ENCODE assay signal across 9 mouse cellular contexts in the genomic region with DNA sequence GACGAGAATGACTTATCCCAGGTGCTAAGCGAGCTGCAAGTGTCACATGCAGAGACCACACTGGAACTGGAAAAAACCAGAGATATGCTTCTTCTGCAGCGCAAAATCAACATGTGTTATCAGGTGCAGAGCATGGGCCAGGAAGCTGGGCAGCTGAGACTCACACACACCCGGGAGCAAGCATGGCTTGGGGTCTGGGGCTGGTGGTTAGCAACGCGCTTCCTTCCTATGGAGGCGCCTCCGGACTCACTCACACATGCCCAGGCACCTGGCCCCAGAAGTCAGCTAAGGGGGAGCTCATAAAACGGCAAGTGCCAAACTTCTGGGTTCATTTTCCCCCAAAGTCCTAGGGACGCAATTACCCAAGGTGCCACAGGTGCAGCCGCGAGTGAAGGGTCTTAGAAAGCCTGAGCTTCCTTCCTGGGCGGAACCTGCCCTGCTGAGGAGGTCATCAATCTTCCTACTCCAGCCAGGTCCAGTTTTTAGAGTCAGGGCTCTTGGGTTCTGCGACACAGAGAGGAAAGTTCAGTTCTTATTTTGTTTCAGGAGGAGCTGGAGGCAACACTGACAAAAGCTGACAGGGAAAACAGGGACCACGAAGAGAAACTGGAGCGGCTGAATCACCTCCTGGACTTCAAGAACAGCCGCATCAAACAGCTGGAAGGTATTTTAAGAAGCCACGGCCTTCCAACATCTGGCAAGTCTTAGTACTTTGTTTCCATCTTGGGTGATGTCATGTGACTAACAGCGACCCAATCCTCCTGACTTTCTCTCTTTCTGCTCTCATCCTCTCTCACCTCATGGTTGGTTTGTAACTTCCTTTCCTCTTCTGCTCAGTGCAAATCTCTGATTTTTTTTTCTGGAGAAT. TPM values are rescaled to one million over a fixed set of nuclear protein-coding genes. Genes with fewer than 3 reads are reported as not detected.
DNase-seq lines count a peak whose midpoint lies in the region; ATAC-seq and TF ChIP-seq lines count a peak whose summit lies in the region.
"Had no signal": no experiment of that assay in that cellular context is flagged by ENCODE, and none has a peak within 500 bp of the region (broad histone marks: within the 10 kb centered on the region; RNA-seq: fewer than 3 reads in every experiment).

No protein-coding gene starts in this region.

- H3K36me3 ChIP-seq in heart, postnatal 0 days (replicated peaks; ENCODE audit: control insufficient read depth, insufficient read depth, low read length) = no peaks in the 10 kb centered on the region
- H3K36me3 ChIP-seq in ES-E14 (ENCODE audit: control insufficient read depth, insufficient read depth, low read length, poor library complexity, severe bottlenecking) = no peaks in the 10 kb centered on the region
- no peaks in the 10 kb centered on the region for H3K36me3 ChIP-seq in limb, embryonic 12.5 days
- H3K36me3 ChIP-seq in splenic B cell, adult 2 months (ENCODE audit: control insufficient read depth, insufficient read depth, low read length, poor library complexity, severe bottlenecking) = no peaks in the 10 kb centered on the region
- H3K36me3 ChIP-seq in hindbrain, embryonic 13.5 days = no peaks in the 10 kb centered on the region

- TF ChIP-seq EP300 in heart, postnatal 0 days (IDR thresholded peaks at IDR 0.05; ENCODE audit: low read depth) = no peak

- no peak for TF ChIP-seq CTCF in heart, postnatal 0 days (IDR thresholded peaks at IDR 0.05; ENCODE audit: low read depth)

- ATAC-seq in heart, postnatal 0 days (ENCODE audit: insufficient read depth, low read depth) = no peak; the same call in 1 of the 2 replicates
- peak; percentile 60; the same call in 1 of the 2 replicates for ATAC-seq in limb, embryonic 12.5 days (ENCODE audit: insufficient number of reproducible peaks, insufficient read depth, low FRiP score, low TSS enrichment, low read depth)
- ATAC-seq in hindbrain, embryonic 13.5 days (ENCODE audit: low FRiP score) = no peak

- no peaks in the 10 kb centered on the region for H3K9me3 ChIP-seq in heart, postnatal 0 days (replicated peaks; ENCODE audit: control insufficient read depth, low read length)
- no peaks in the 10 kb centered on the region for H3K9me3 ChIP-seq in ES-E14 (ENCODE audit: control insufficient read depth, insufficient read depth, low read depth, low read length)
- H3K9me3 ChIP-seq in limb, embryonic 12.5 days = no peaks in the 10 kb centered on the region
- no peaks in the 10 kb centered on the region for H3K9me3 ChIP-seq in hindbrain, embryonic 13.5 days

- intact Hi-C loops in heart, postnatal 25 days (cut with DNase I) = no loop called here

- WGBS in heart, postnatal 0 days = 32% methylated on average over 19 of the region's 19 CpGs
- 31% methylated on average over 19 of the region's 19 CpGs for WGBS in limb, embryonic 12.5 days
- WGBS in hindbrain, embryonic 13.5 days = 70% methylated on average over 19 of the region's 19 CpGs

- H3K9ac ChIP-seq in heart, postnatal 0 days (replicated peaks; ENCODE audit: low read depth, low read length) = peak overlapping the region; percentile 24; the same call in 1 of the 2 replicates
- peak overlapping the region; percentile 16; the same call in 1 of the 2 replicates for H3K9ac ChIP-seq in ES-E14 (ENCODE audit: insufficient read depth, low read depth, low read length, poor library complexity, severe bottlenecking)
- H3K9ac ChIP-seq in limb, embryonic 12.5 days (replicated peaks) = no peak overlapping the region
- no peak overlapping the region for H3K9ac ChIP-seq in hindbrain, embryonic 13.5 days

- in situ Hi-C loops in ES-E14 (cut with MboI; ENCODE audit: low sequenced_read_pairs in 2 of 2, unreplicated experiment in 2 of 2) = no loop called here

- no peak overlapping the region for H3K27ac ChIP-seq in heart, postnatal 0 days (ENCODE audit: low read depth)
- H3K27ac ChIP-seq in ES-E14 (ENCODE audit: insufficient read depth, low read depth, low read length, poor library complexity, severe bottlenecking) = no peak overlapping the region
- peak overlapping the region; percentile 68; the same call in 1 of the 2 replicates for H3K27ac ChIP-seq in limb, embryonic 12.5 days
- H3K27ac ChIP-seq in hindbrain, embryonic 13.5 days = no peak overlapping the region

- H3K27me3 ChIP-seq in heart, postnatal 0 days (ENCODE audit: control insufficient read depth, insufficient read depth, low read length) = no peaks in the 10 kb centered on the region
- no peaks in the 10 kb centered on the region for H3K27me3 ChIP-seq in limb, embryonic 12.5 days
- no peaks in the 10 kb centered on the region for H3K27me3 ChIP-seq in splenic B cell, adult 2 months (ENCODE audit: control insufficient read depth, insufficient read depth, low read length, poor library complexity, severe bottlenecking)
- no peaks in the 10 kb centered on the region for H3K27me3 ChIP-seq in hindbrain, embryonic 13.5 days

- DNase-seq in heart, postnatal 0 days (ENCODE audit: low spot score) = peak; percentile 36
- DNase-seq in heart, postnatal 25 days (ENCODE audit: low spot score) = no peak
- no peak for DNase-seq in ES-E14 (ENCODE audit: low read depth, low spot score)
- peak; percentile 67 for DNase-seq in splenic B cell, adult 2 months (ENCODE audit: low read depth, low spot score)
- no peak for DNase-seq in c-Kit-positive CD71-positive TER-119-positive erythroid progenitor cells, embryonic 14.5 days (ENCODE audit: low spot score)
- no peak for DNase-seq in right cerebral cortex, postnatal 14 days
- DNase-seq: gastrocnemius, postnatal 25 days had no signal

- H3K4me1 ChIP-seq in heart, postnatal 0 days (ENCODE audit: control insufficient read depth, insufficient read depth) = peaks cover 6% of the 10 kb centered on the region; the same call in 1 of the 2 replicates
- H3K4me1 ChIP-seq in ES-E14 (ENCODE audit: control insufficient read depth in 2 of 2, insufficient read depth in 2 of 2, low read length in 2 of 2, poor library complexity in 1 of 2) = peaks cover 3 to 5% of the 10 kb centered on the region in 2 experiments; a peak in 2 of 4 replicates
- peaks cover 15% of the 10 kb centered on the region for H3K4me1 ChIP-seq in limb, embryonic 12.5 days (replicated peaks)
- no peaks in the 10 kb centered on the region for H3K4me1 ChIP-seq in hindbrain, embryonic 13.5 days (replicated peaks)

- peak overlapping the region; percentile 30 for H3K4me3 ChIP-seq in heart, postnatal 0 days (ENCODE audit: low read depth, low read length)
- H3K4me3 ChIP-seq in ES-E14 (ENCODE audit: insufficient read depth in 1 of 2, low read depth in 1 of 2, low read length in 2 of 2, poor library complexity in 1 of 2, severe bottlenecking in 1 of 2) = peak overlapping the region in 1 of 2 experiments; percentile 10; a peak in 1 of 4 replicates
- H3K4me3 ChIP-seq in limb, embryonic 12.5 days (replicated peaks) = 0 out of 2 replicates have a peak overlapping the region, but pooled peaks have one; percentile 0
- no peak overlapping the region for H3K4me3 ChIP-seq in hindbrain, embryonic 13.5 days

- peak overlapping the region; percentile 65 for H3K4me2 ChIP-seq in heart, postnatal 0 days (ENCODE audit: low read depth, low read length)
- H3K4me2 ChIP-seq in limb, embryonic 12.5 days = peak overlapping the region; percentile 47
- no peak overlapping the region for H3K4me2 ChIP-seq in hindbrain, embryonic 13.5 days

TF ChIP-seq in ES-E14, 5 proteins besides CTCF, POLR2A, EP300 and RAD21:
- TF ChIP-seq MAFK (IDR thresholded peaks at IDR 0.05; ENCODE audit: insufficient read depth, low read depth, low read length) (no peak), HCFC1 (IDR thresholded peaks at IDR 0.05; ENCODE audit: borderline replicate concordance, insufficient read depth, low read length) (no peak), ZC3H11A (IDR thresholded peaks at IDR 0.05; ENCODE audit: borderline replicate concordance, low read depth, low read length) (no peak), ZNF384 (IDR thresholded peaks at IDR 0.05; ENCODE audit: low read depth, low read length) (no peak), CHD2 (IDR thresholded peaks at IDR 0.05; ENCODE audit: low read depth, low read length) (no peak)

RNA-seq across cellular contexts. Expression of a gene that starts 30.3 kb away (rescaled TPM):
- total RNA-seq in heart, postnatal 0 days (2014; rRNA removed; ENCODE audit: low replicate concordance) = 0.08 and 0.35 TPM in 2 replicates
- 21.8 and 23.5 TPM in 2 replicates for polyA plus RNA-seq in heart, postnatal 0 days (2015; fragmentation: Nextera tagmentation; extraction: Ambion mirVana)
- total RNA-seq in heart, postnatal 25 days (2021) = not detected
- 3.3 and 6.4 TPM in 2 replicates for total RNA-seq in ES-E14 (2012; rRNA removed)
- 72.7 and 84.1 TPM in 2 replicates for polyA plus RNA-seq in limb, embryonic 12.5 days (2016; fragmentation: Nextera tagmentation; extraction: Ambion mirVana)
- polyA plus RNA-seq in hindbrain, embryonic 13.5 days (2015; fragmentation: Nextera tagmentation; extraction: Ambion mirVana) = 51.5 and 54.6 TPM in 2 replicates
- total RNA-seq: gastrocnemius, postnatal 25 days had no signal

RNA-seq across cellular contexts. Expression of a gene that starts 37.0 kb away (rescaled TPM):
- total RNA-seq in heart, postnatal 0 days (2014; rRNA removed; ENCODE audit: low replicate concordance) = 42.4 and 101 TPM in 2 replicates
- polyA plus RNA-seq in heart, postnatal 0 days (2015; fragmentation: Nextera tagmentation; extraction: Ambion mirVana) = 170 and 177 TPM in 2 replicates
- 100 to 1,000 TPM; 132 to 147 TPM for total RNA-seq in heart, postnatal 25 days (2021)
- total RNA-seq in ES-E14 (2012; rRNA removed) = 242 and 267 TPM in 2 replicates
- 852 and 869 TPM in 2 replicates for polyA plus RNA-seq in limb, embryonic 12.5 days (2016; fragmentation: Nextera tagmentation; extraction: Ambion mirVana)
- 623 and 652 TPM in 2 replicates for polyA plus RNA-seq in hindbrain, embryonic 13.5 days (2015; fragmentation: Nextera tagmentation; extraction: Ambion mirVana)

RNA-seq across cellular contexts. Expression of a gene that starts 56.4 kb away (rescaled TPM):
- 10.2 and 12.6 TPM in 2 replicates for total RNA-seq in heart, postnatal 0 days (2014; rRNA removed; ENCODE audit: low replicate concordance)
- 12.9 and 14.4 TPM in 2 replicates for polyA plus RNA-seq in heart, postnatal 0 days (2015; fragmentation: Nextera tagmentation; extraction: Ambion mirVana)
- 10 to 100 TPM; 22.1 to 23.3 TPM for total RNA-seq in heart, postnatal 25 days (2021)
- total RNA-seq in ES-E14 (2012; rRNA removed) = 54.7 and 80.3 TPM in 2 replicates
- 83.2 and 84.7 TPM in 2 replicates for polyA plus RNA-seq in limb, embryonic 12.5 days (2016; fragmentation: Nextera tagmentation; extraction: Ambion mirVana)
- 55.0 and 57.1 TPM in 2 replicates for polyA plus RNA-seq in hindbrain, embryonic 13.5 days (2015; fragmentation: Nextera tagmentation; extraction: Ambion mirVana)

Comparison
In these comparisons a context has a peak if more than half of its experiments do, and no peak if none do; other contexts are left out.
1. DNase-seq: peak in heart, postnatal 0 days (single experiment) and splenic B cell, adult 2 months (single experiment); none in heart, postnatal 25 days (single experiment), ES-E14 (single experiment), c-Kit-positive CD71-positive TER-119-positive erythroid progenitor cells, embryonic 14.5 days (single experiment) and right cerebral cortex, postnatal 14 days (single experiment).
2. H3K9ac ChIP-seq: peak in heart, postnatal 0 days (single experiment) and ES-E14 (single experiment); none in limb, embryonic 12.5 days (single experiment) and hindbrain, embryonic 13.5 days (single experiment).